Mouse (Mus musculus) bone marrow macrophage, adult 2 months (primary cell): Measurements from ENCODE around the gene Ninj1.

Experiments
- CTCF ChIP-seq: IDR thresholded peaks from 2 replicates; pipeline ENCODE4 v1.5.1; 2012; ENCODE audit warnings: low read depth, mild to moderate bottlenecking, low read length, moderate library complexity
- POLR2A ChIP-seq: IDR thresholded peaks from 2 replicates; pipeline ENCODE4 v1.6.1; 2012; ENCODE audit warnings: mild to moderate bottlenecking, low read depth, low read length, borderline replicate concordance

GRCm38 (mm10) chr13:49175509-49175908 is 11.8 kb upstream of the Ninj1 start:
- TF ChIP-seq POLR2A (no peak), CTCF (no peak)
